Mouse (Mus musculus) small intestine, adult 2 months (tissue): ENCODE measurements around the gene Lima1. TPM values are rescaled to one million over a fixed set of nuclear protein-coding genes. Genes with fewer than 3 reads are reported as not detected.

Experiments used
- H3K27ac ChIP-seq: fragments of 200-500 bp; 2 replicates; pipeline ENCODE4 v1.5.1; 2012; ENCODE audit warnings: low read depth, low read length, control low read depth, inconsistent platforms; ENCODE audit not compliant: insufficient read depth
- H3K27me3 ChIP-seq: fragments of 200-500 bp; 2 replicates; pipeline ENCODE4 v1.6.1; 2012; ENCODE audit warnings: mild to moderate bottlenecking, moderate library complexity, low read length, inconsistent platforms; ENCODE audit not compliant: control insufficient read depth, insufficient read depth
- H3K36me3 ChIP-seq: fragments of 200-500 bp; 2 replicates; pipeline ENCODE4 v1.6.1; 2012; ENCODE audit warnings: mild to moderate bottlenecking, low read length, control low read depth, inconsistent platforms; ENCODE audit not compliant: control insufficient read depth, insufficient read depth
- H3K4me1 ChIP-seq: fragments of 200-500 bp; 2 replicates; pipeline ENCODE4 v1.6.1; 2012; ENCODE audit warnings: low read length, inconsistent platforms, mixed read lengths; ENCODE audit not compliant: control insufficient read depth, insufficient read depth, insufficient read length
- H3K4me3 ChIP-seq: fragments of 200-500 bp; 2 replicates; pipeline ENCODE4 v1.5.1; 2012; ENCODE audit warnings: low read depth, mild to moderate bottlenecking, control low read depth, inconsistent platforms, low read length, moderate library complexity
- CTCF ChIP-seq: fragments of 200-500 bp; IDR thresholded peaks from 2 replicates; pipeline ENCODE4 v1.5.1; 2012; ENCODE audit warnings: low read depth, mild to moderate bottlenecking, control low read depth, inconsistent platforms, low read length, moderate library complexity, mixed read lengths; ENCODE audit not compliant: insufficient replicate concordance, insufficient read length; ENCODE audit errors: extremely low read depth
- POLR2A ChIP-seq: fragments of 200-500 bp; IDR thresholded peaks from 2 replicates; pipeline ENCODE4 v1.6.1; 2012; ENCODE audit warnings: low read depth, mild to moderate bottlenecking, control low read depth, inconsistent platforms, low read length, moderate library complexity
- WGBS: fragments of 180-500 bp; shearing (Covaris S2); methylation state at CpG from one replicate; pipeline ENCODE4 v1.1.7; 2018; 5-methylcytosine and 5-hydroxymethylcytosine counted together
- polyA plus RNA-seq: library from polyadenylated mRNA; depleted of rRNA; stranded (reverse); fragments of >200 nt; gene quantifications from 2 replicates; pipeline ENCODE4 v1.2.3, GENCODE M21; 2012

Lima1 gene
- polyA plus RNA-seq, 1 experiment, result 47.7 TPM

DNA sequence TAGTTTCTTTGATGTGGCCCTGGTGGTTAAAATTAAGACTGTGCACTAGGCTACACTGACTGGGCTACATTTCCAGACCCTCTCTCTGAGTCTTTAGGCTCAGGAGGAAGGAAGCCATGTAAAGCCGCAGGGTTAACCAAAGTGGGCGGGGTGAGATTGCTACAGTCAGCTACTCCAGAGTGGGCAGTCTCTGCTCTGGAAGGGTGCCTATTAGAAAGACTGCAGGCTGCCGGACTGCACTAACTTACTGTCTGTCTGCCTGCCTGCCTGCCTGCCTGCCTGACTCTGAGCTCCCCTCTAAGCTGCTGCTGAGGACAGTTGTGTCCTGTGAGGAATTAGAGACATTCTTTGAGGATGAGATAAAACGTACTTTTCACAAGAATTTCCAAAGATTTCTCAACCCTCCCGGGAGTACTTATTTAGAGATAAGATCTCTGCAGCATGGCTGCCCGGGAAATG, 72.0 kb downstream of the Lima1 start:
- 56% methylated on average over 6 of the region's 6 CpGs for whole genome bisulfite sequencing
- TF ChIP-seq POLR2A (no peak), CTCF (no peak)
- H3K27ac ChIP-seq, result no peak overlapping the region

DNA sequence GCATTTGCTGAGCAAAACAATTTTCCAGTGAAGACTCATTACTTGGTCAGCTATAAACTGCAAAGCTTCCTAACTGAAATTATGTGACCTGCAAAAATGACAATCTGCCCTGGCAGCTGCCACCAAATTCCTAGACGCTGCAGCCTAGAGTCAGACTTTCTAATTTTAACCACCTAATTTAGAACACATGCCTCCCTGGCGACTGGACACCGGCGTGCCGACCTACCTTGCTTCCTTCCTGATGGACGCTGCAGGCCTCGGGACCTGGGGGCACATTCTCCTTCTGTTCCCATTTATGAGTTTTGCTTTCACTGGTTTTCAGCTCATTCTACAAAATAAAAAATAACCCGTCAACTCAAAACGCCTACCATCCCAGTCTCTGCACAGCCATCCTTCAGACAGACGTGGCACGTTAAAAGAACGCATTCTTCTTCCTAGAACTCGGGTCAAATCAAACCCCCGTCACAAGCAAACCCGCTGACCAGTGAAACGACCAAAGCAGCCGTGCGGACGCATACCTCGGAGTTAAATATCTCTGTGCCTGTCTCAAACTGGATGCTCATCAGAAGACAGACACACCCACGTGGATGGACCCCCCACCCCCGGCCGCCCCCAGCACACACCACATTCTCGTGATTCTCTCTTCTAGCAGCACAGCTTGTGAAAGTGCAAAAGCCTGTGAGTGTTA, 73.2 kb downstream of the Lima1 start:
- Histone ChIP-seq H3K27ac (no peak overlapping the region), H3K4me1 (no peaks in the 10 kb centered on the region), H3K4me3 (no peak overlapping the region), H3K27me3 (no peaks in the 10 kb centered on the region), H3K36me3 (peaks cover 79% of the 10 kb centered on the region)
- 86% methylated on average over 24 of the region's 24 CpGs for WGBS
- TF ChIP-seq POLR2A (no peak), CTCF (no peak)

More for the DNA sequence above, 72.0 kb downstream of the Lima1 start:
- H3K27me3 ChIP-seq, result no peaks in the 10 kb centered on the region
- H3K4me1 ChIP-seq, result no peaks in the 10 kb centered on the region
- peaks cover 82% of the 10 kb centered on the region for H3K36me3 ChIP-seq
- no peak overlapping the region for H3K4me3 ChIP-seq

DNA sequence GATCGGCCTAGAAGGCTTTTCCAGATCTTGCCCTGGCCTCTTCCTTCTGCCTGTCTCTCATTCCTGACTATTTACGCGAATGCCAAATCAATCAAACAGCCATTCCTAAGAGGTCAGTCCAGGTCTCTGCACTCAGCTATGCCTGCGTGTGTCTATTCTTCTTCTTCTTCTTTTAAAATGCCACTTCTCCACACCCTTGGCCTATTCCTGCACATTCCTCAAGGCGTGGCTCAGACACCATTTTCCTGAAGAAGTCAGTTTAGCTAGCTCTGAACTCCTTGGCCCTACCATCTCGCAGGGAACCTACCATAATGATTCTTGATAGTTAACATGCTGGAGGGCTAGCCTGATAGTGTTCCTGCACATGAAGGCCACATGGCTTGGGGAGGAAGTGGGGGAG, 75.5 kb downstream of the Lima1 start:
- no peak overlapping the region for H3K4me3 ChIP-seq
- H3K27ac ChIP-seq, result no peak overlapping the region
- no peaks in the 10 kb centered on the region for H3K27me3 ChIP-seq
- H3K36me3 ChIP-seq, result peaks cover 79% of the 10 kb centered on the region
- no peaks in the 10 kb centered on the region for H3K4me1 ChIP-seq
- 79% methylated on average over 6 of the region's 6 CpGs for WGBS
- TF ChIP-seq POLR2A, result no peak
- TF ChIP-seq CTCF, result no peak

DNA sequence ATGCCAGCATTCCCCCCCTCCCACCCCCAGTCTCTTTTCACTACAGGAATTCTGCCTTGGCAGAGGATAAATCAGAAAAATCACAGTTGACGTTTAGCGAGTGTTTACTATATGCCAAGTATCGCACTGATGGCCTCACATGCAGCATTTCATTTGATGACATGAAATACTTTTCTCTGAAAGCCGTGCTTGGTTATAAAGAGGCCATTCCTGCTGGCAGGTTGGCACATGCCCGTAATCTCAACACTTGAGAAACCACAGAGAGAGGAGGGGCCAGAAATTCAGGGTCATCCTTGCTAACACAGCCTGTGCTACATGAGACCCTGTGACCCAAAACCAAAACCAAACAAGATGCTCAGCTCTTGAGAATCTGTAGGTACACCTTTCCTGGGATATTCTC, 77.4 kb downstream of the Lima1 start:
- Histone ChIP-seq H3K27me3 (no peaks in the 10 kb centered on the region), H3K4me1 (no peaks in the 10 kb centered on the region), H3K27ac (no peak overlapping the region), H3K4me3 (no peak overlapping the region), H3K36me3 (peaks cover 83% of the 10 kb centered on the region)
- no peak for TF ChIP-seq POLR2A
- TF ChIP-seq CTCF, result no peak
- 80% methylated on average over 5 of the region's 5 CpGs for WGBS

DNA sequence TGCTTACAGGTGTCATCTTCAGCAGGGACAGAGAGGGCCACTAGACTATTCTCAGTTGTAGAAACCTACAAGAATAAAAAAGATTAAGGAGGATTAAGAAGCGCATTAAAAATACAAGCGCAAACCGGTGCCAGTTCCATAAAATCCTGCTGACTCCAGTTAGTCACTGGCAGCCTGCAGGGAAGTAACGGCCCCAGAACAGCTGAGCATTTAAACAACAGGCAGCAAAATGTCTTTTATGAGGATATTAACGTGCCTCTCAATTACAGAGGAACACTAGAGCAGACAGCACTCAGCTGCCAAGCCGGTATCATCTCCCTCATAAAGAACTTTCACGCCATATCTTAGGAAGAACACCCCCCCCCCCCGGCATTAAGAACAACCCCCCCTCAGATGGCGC, 78.5 kb downstream of the Lima1 start:
- Histone ChIP-seq H3K27ac (no peak overlapping the region), H3K27me3 (no peaks in the 10 kb centered on the region), H3K36me3 (peaks cover 85% of the 10 kb centered on the region), H3K4me1 (no peaks in the 10 kb centered on the region), H3K4me3 (no peak overlapping the region)
- WGBS, result 89% methylated on average over 9 of the region's 9 CpGs
- TF ChIP-seq CTCF (no peak), POLR2A (no peak)

DNA sequence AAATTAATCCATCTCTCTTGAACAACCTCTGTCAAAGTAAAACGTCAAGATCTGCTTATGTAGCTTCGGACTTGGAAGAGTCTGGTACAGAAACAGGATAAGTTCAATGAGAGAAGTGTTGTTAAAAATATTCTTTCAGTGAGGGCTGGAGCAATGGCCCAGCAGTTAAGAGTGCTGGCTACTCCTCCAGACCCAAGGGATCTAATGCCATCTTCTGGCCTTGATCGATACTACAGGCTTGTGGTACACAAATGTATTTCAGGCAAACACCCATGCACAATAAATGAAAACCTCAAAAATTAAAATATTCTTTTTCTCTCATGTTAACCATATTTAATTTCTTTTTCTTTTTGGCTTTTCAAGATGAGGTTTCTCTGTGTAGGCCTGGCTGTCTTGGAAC, 79.2 kb downstream of the Lima1 start:
- Histone ChIP-seq H3K27ac (no peak overlapping the region), H3K4me1 (no peaks in the 10 kb centered on the region), H3K27me3 (no peaks in the 10 kb centered on the region), H3K4me3 (no peak overlapping the region), H3K36me3 (peaks cover 86% of the 10 kb centered on the region)
- TF ChIP-seq CTCF (no peak), POLR2A (no peak)
- 80% methylated on average over 3 of the region's 3 CpGs for WGBS

DNA sequence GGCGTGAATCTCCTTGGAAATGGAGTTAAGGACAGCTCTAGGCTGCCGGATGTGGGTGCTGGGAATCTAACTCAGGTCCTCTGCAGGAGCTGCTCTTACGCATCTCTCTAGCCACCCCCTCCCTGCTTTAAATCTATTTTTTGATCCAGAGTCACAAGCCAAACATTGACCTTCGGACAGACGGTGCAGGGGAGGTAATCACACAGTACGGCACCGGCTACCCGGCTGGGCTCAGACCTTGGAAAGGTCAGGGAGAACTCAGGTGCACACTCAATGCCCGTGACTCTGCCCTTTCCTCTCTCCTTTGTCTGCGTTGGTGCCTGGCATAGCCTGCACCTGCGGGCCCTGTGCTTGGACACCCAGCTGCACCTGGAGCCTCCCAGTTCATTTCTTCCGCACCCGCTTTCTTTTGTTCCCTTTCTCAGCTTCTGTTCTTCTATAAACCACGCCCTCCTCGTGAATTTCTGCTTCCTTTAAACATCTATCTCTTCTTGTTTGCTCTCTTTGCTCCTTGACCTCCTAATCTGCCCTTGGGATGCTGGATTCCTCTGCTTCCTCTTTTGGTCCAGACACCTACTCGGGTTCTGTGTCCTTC, 82.9 kb downstream of the Lima1 start:
- peaks cover 83% of the 10 kb centered on the region for H3K36me3 ChIP-seq
- H3K4me3 ChIP-seq, result no peak overlapping the region
- H3K4me1 ChIP-seq, result no peaks in the 10 kb centered on the region
- TF ChIP-seq POLR2A (no peak), CTCF (no peak)
- H3K27ac ChIP-seq, result no peak overlapping the region
- no peaks in the 10 kb centered on the region for H3K27me3 ChIP-seq
- 82% methylated on average over 16 of the region's 16 CpGs for WGBS
